Mouse (Mus musculus): Measurements from ENCODE around the gene Npepl1.

The Npepl1 gene

GRCm38 (mm10) chr2:174109991-174110782 is at the start of gene Npepl1:
Gene Npepl1, plus strand, starts transcription at chr2:174110349.
- peak; percentile 80 for ATAC-seq (ENCODE audit: low TSS enrichment)

DNA sequence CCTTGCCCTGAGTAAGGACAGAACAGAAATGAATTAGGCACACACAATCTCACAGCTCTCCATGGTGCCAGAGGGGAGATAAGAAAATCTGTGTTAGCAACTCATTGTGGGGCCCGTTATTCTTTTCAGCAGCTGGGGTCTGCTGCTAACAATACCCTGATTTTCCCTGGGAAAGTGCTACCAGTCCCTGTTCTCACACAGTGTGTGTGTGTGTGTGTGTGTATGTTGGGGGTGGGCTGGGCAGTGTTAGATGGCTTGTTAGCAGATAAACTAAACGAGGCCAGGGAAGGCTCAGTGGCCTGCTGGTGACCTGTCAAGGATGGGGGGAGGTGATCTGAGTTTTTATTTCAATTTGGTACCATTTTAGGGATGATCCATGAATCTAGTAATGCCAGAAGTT is 48.9 kb upstream of the Npepl1 start:
- no peak for ATAC-seq (ENCODE audit: low TSS enrichment)

- ATAC-seq (ENCODE audit: low TSS enrichment), result no peak
Observed at GRCm38 (mm10) chr2:174063074-174063473, 47.1 kb upstream of the Npepl1 start.

DNA sequence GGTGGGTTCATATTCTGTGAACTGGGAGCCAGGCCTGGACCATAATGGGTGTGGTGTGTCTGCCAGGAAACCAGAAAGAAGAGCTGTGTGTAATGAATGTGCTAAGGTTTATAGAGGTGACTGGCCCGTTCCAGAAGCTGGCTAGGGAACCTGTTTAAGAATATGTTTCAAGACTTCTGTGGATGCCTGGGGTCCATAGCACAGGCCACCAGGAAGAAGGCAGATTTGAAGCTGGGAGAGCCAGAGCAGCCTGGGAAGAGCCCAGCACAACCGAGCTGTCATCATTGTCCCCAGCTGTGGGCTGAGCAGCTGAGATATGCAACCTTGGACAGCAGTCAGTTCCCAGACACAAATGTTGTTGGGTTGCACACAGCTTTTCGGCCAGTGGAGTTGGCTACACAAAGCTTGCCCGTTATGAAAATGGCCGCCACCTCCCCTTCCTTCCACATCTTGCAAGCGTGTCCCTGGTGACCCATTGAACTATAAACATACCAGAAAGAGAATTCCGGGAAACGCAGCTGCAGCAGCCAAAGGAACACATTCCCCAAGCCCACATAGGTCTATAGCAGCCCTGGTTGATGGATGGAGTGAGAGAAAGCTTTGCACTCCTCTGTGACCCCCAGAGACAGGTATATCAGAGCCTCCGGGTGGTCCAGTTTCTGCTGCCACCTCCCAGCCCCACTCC is 46.5 kb upstream of the Npepl1 start:
- ATAC-seq (ENCODE audit: low TSS enrichment), result no peak

GRCm38 (mm10) chr2:174067793-174068419 is 42.2 kb upstream of the Npepl1 start:
- ATAC-seq (ENCODE audit: low TSS enrichment), result peak; percentile 87; the same call in 1 of the 2 replicates

DNA sequence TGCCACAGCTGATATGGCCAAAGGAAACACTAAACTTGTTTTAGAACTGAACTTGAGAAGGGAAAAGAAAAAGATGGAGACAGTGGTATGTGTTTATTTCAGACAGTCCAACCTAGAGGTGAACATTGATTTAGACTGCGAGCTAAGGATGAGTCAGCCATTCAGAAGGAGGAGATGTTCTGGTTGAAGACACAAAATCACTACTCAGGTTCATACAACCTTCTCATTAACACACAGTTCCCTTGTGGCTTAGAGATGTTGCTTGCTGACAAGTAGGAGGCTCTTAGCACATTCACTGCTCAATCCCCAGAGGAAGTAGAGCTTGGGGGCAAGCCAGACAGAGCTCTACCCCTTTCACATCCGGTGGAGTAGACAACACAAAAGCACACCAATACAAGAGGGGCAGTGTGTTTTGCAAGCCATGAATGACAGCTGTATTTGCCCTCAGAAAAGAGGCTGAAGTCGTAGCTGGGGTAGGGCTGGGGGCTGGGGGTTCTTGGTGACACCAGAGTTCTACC is 40.6 kb upstream of the Npepl1 start:
- no peak for ATAC-seq (ENCODE audit: low TSS enrichment)

DNA sequence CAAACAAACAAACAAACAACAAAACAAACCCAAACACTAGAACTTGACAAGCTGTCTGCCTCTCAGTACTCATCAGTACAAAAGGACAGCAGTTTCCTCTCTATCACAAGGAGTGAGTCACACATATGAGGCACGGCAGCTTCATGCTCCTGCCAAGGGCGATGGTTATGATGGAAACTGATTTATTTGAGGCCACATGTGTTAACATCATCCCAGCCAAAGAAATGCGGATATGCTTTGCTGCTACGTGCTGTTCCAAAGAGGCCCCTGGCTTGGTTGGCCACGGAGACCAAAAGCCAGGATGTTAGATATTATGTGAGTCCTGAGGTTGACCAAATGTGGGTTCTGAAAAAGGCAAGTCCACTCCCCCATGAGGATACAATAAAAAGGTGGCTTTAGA is 38.7 kb upstream of the Npepl1 start:
- no peak for ATAC-seq (ENCODE audit: low TSS enrichment)

GRCm38 (mm10) chr2:174073156-174073790 is 36.9 kb upstream of the Npepl1 start:
- 0 out of 2 replicates have a peak, but pooled peaks have one; percentile 29 for ATAC-seq (ENCODE audit: low TSS enrichment)

GRCm38 (mm10) chr2:174074621-174075020 is 35.5 kb upstream of the Npepl1 start:
- ATAC-seq (ENCODE audit: low TSS enrichment), result no peak

GRCm38 (mm10) chr2:174075072-174075570 is 35.0 kb upstream of the Npepl1 start:
- ATAC-seq (ENCODE audit: low TSS enrichment), result no peak

DNA sequence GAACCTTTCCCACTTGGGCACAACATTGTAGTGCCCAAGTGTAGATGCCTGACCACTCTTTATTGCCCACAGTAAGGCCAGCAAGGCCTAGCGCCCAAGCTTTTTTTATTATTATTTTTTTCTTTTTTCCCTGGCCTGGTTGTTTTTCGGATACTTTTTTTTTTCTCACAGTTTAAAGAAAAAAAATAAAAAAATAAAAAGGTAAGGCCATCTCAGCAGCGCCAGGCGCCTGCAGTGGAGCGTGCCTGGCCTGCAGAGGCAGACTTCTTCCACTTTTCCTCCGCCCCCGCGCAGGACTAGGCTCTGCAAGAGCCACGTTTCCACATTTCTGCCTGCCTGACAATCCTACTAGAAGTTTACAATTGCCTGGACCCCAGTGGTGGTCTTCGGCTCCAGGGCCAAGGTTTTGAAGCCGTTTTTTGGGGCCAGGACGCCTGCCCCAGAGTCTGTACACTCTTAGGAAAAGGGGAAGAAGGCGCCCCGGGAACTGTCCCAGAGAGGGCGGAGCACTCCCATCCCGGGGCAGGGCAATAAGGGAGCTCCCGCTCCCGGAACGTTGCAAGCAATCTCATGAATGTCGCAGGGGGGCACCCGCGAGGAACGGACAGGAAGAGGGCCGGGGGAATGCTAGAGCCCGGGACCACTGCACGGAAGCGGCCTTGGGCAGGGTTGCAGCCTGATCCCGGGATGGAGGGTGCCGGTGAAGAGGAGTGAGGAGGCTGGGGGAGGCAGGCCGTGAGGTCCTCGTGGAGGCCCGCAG is 34.3 kb upstream of the Npepl1 start, which contains the start of gene Stx16:
Gene Stx16 (plus strand): TSS at position 636 of the 760 bp plus-strand sequence.
- ATAC-seq (ENCODE audit: low TSS enrichment), result peak; percentile 89

DNA sequence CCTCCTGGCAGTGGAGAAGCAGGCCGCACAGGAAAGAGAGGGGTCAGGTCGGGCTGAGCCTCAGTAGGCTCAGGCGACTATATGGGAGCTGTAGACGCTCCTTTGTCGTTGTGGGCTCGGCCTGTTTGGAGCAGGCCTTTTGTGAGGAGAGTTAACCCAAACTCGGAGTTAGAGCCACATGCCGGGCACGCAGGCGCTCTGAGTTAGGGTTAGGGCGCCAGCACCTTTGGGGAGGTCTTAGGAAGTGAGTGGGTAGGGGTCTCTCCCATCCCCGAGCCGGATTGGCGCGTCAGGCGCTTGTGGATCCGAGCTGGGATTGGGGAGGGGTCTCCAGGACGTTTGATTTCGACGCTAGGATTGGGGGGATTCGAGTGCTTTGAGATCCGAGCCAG is 33.7 kb upstream of the Npepl1 start:
- no peak for ATAC-seq (ENCODE audit: low TSS enrichment)

DNA sequence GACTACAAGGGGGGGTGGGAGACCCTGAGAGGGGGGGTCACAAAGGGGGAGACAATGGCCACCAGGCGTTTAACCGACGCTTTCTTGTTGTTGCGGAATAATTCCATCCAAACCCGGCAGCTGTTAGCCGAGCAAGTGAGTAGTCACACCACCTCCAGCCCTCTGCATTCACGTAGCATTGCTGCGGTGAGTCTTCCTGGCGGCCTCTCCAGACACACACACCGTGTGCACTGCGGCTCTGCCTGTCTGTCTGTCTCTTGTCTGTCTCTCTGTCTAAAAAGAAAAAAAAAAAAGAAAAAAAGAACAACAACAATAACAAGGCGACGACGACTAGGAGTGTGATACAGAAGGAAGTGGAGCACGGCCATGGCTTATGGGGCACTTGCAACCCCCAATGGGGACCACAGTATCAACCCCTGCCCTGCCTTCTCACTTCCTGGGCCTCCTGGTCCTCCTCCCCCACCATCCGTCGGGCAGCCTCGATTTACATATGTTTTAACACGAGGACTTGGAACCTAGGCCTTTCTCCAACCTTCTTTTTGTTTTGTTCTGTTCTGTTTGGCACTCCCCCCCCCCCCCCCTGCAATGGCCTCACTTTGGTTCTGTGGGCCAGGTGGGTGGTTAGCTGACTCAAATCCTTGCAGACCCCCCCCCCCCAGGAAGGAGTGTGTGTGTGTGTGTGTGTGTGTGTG is 33.0 kb upstream of the Npepl1 start:
- no peak for ATAC-seq (ENCODE audit: low TSS enrichment)

- no peak for ATAC-seq (ENCODE audit: low TSS enrichment)
Observed at GRCm38 (mm10) chr2:174077776-174078338, 32.3 kb upstream of the Npepl1 start.

DNA sequence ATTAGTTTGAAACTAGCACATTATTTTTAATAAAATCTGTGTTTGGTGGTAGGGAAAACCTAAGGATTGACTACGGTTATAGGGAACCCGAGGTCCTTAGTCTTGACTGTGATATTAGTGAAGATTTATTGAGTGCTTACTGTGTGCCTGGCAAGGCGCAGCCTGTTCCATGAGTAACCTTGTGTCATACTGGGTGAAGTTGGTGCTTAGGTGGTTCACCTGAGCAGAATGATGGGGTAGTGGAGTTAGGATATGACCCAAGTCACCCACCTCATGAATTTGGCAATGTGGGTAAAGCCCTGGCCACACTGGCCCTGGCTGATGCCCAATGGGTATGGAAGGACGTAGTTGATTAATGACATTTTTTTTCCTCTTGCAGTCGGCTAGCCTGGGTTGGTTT is 28.3 kb upstream of the Npepl1 start:
- no peak for ATAC-seq (ENCODE audit: low TSS enrichment)

GRCm38 (mm10) chr2:174082380-174082918 is 27.7 kb upstream of the Npepl1 start:
- no peak for ATAC-seq (ENCODE audit: low TSS enrichment)

GRCm38 (mm10) chr2:174095086-174095485 is 15.1 kb upstream of the Npepl1 start:
- no peak for ATAC-seq (ENCODE audit: low TSS enrichment)

DNA sequence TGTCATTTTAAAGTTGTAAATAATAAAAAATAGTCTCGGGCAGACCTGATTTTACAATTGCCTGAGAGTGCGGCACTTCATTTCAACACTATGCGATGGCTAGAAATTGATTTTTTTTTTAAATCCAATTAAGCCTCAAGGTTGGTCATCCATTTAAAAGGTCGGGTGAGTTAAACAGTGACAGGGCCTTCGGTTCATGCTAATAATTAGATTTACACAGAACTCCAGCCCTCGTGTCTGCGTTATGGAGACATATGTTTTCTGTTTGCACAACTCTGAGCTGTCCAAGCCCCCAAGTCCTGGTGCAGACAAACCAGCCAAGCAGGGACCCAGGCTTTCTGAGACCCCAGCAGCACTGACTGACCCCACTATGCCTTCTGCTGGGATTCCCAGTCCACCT is 7.8 kb upstream of the Npepl1 start:
- no peak for ATAC-seq (ENCODE audit: low TSS enrichment)

GRCm38 (mm10) chr2:174103527-174103926 is 6.6 kb upstream of the Npepl1 start:
- peak; percentile 52 for ATAC-seq (ENCODE audit: low TSS enrichment)

GRCm38 (mm10) chr2:174107375-174107774 is 2.8 kb upstream of the Npepl1 start:
- no peak for ATAC-seq (ENCODE audit: low TSS enrichment)
